Mouse (Mus musculus) adrenal gland, postnatal 36 days (tissue): ENCODE data around the gene Gm27027. TPM values are rescaled to one million over a fixed set of nuclear protein-coding genes. Genes with fewer than 3 reads are reported as not detected.

Source experiments
- DNase-seq, 2 experiments: peaks; one replicate each; pipeline ENCODE4 v3.0.0; 2021; ENCODE audit warnings: mixed read lengths in 1 of 2
- total RNA-seq, 2 experiments: library from RNA; stranded (reverse); gene quantifications; 2 replicates each; pipeline ENCODE4 v1.2.3; 2021

Gene Gm27027
- total RNA-seq, 2 experiments from 2014 or later = not detected

GRCm38 (mm10) chr2:93928866-93929265, 67.3 kb downstream of the Gm27027 start:
- peak in 1 of 2 experiments; percentile 28 for DNase-seq

DNA sequence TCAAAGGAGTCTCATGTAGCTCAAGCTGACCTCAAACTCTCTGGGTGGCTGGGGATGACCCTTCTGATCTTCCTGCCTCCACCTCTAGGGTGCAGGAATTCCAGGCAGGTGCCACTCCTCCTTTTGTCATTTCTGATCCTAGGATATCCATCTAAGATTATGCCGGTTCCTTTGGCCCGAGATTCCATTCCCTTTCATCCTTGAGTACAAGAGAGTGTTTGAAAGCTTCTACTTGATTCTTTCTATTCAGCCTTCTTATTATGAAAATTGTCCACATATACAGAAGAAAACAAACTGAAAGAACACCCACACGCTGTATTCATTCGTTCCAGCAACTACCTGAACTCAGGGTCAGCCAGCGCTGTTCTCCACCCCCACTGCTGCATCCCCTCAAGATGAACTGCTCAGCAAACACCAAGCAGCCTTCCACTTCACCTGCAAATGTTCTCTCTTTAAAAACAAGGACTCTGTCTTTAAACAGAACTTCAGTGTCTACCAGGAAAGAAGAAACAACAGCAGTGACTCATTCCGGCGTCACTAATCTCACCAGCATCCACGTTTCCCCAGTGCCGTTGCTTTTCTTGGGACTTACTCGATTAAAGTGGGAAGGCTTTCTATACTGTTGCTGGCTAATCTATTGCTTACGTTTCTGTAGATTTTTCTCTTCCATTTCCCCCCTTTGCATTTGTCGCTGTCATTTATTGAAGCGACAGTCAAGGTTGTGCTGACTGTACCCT, 68.3 kb downstream of the Gm27027 start:
- DNase-seq = peak in 1 of 2 experiments; percentile 51

GRCm38 (mm10) chr2:93926141-93926540, 70.0 kb downstream of the Gm27027 start:
- DNase-seq = no peak

DNA sequence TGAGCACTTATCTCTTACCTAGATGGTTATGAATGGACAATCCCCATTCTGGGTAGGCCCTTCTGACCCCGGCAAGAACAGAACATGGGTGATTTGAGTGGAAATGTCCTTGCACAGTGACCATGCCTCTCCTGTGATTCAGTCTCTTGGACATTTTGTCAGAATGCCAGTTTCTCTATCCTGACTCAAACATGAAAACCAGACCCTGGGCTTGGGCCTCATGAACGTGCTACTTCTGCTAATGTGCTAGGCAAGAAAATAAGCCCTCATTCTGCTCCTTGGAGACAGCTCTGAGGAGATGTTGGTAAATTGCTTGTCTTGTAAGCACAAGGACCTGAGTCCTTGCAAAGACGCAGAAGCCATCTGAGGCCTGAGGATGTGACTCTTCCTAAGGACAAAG, 77.1 kb downstream of the Gm27027 start:
- DNase-seq = peak in 1 of 2 experiments; percentile 28

DNA sequence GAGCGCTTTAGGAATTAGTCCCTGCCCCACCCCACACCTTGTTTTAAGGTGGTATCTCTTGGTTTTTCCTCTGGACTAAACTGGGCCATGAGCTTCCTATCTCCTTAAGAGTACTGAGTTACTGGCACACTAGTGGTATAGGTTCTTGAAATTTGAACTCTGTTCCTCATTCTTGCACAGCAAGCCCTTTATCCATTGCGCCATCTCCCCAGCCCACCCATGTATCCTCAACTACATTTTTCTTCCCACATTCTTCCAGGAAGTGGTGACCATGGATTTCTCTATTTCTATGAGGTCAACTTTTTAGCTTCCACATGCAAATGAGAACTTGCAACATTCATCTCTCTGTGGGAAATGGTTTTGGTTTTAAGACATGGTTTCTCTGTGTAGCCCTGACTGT, 82.6 kb downstream of the Gm27027 start:
- DNase-seq = no peak

DNA sequence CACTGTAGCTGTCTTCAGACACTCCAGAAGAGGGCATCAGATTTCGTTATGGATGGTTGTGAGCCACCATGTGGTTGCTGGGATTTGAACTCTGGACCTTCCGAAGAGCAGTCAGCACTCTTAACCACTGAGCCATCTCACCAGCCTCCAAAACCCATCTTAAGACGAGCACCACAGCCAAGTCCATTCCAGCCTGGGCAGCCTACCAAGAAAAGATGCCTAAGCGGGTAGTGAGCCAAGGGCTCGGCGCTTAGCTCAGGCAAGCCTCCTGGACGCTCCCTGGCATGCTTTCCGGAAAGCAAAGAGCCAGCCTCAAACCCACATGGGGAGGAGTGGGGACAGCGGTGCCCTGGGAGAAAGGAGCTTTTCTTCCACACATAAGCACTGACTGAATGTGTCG, 84.2 kb downstream of the Gm27027 start:
- DNase-seq = peak; percentile 28 to 61

GRCm38 (mm10) chr2:93909716-93910115, 86.4 kb downstream of the Gm27027 start:
- peak in 1 of 2 experiments; percentile 55 for DNase-seq

GRCm38 (mm10) chr2:93907519-93908294, 88.4 kb downstream of the Gm27027 start:
- peak in 1 of 2 experiments; percentile 59 for DNase-seq

Other genes starting within 250 kb of the Gm27027 start
- 100 to 1,000 TPM in 1 of 2 experiments, 10 to 100 TPM in 1; 83.3 to 110 TPM for gene Ext2, start 173.8 kb downstream of the Gm27027 start, total RNA-seq
- 10 to 100 TPM in 1 of 2 experiments, 1 to 10 TPM in 1; 7.1 to 10.7 TPM for gene Accs, start 146.4 kb downstream of the Gm27027 start, total RNA-seq
- under 1 TPM in 1 of 2 experiments, not detected in 1; 0.86 TPM for gene Accsl, start 127.2 kb downstream of the Gm27027 start, total RNA-seq
- gene Gm13889, start 39.2 kb downstream of the Gm27027 start, total RNA-seq = 10 to 100 TPM; 30.9 to 72.6 TPM
- gene Alkbh3, start 14.5 kb upstream of the Gm27027 start, total RNA-seq = 10 to 100 TPM; 38.6 to 53.1 TPM
- 100 to 1,000 TPM; 193 to 206 TPM for gene Hsd17b12, start 161.6 kb upstream of the Gm27027 start, total RNA-seq